Mouse (Mus musculus) erythroblast, adult 5-6 weeks (primary cell): ENCODE measurements around the gene Mrpl42. TPM values are rescaled to one million over a fixed set of nuclear protein-coding genes. Genes with fewer than 3 reads are reported as not detected.
A peak's percentile ranks its signal among the peaks of the same experiment; 100 is the strongest.
"Not testable (repeated sequence)": the region's sequence is repeated elsewhere in the genome, so short reads cannot be mapped to it uniquely, and the experiment has no call there.

Experiments
- ATAC-seq: replicated peaks from 2 replicates; pipeline ENCODE4 v1.8.0; 2016; ENCODE audit warnings: moderate number of reproducible peaks, mild to moderate bottlenecking, moderate TSS enrichment, inconsistent platforms; ENCODE audit not compliant: poor library complexity, low FRiP score, severe bottlenecking
- total RNA-seq, 2 experiments: library from RNA; stranded (forward) in 1 of 2; stranded (reverse) in 1 of 2; fragments of 150-400 nt in 1 of 2; fragments of 200-764, 138-1000 nt in 1 of 2; gene quantifications; 2 replicates each; pipeline versions ENCODE4 v1.2.3 to v1.2.4; 2015 to 2017; ENCODE audit warnings: low replicate concordance in 2 of 2

Gene Mrpl42
- total RNA-seq (2015; ENCODE audit: low replicate concordance) (29.2 and 61.9 TPM in 2 replicates), total RNA-seq (2017; ENCODE audit: low replicate concordance) (18.5 and 27.3 TPM in 2 replicates)

DNA sequence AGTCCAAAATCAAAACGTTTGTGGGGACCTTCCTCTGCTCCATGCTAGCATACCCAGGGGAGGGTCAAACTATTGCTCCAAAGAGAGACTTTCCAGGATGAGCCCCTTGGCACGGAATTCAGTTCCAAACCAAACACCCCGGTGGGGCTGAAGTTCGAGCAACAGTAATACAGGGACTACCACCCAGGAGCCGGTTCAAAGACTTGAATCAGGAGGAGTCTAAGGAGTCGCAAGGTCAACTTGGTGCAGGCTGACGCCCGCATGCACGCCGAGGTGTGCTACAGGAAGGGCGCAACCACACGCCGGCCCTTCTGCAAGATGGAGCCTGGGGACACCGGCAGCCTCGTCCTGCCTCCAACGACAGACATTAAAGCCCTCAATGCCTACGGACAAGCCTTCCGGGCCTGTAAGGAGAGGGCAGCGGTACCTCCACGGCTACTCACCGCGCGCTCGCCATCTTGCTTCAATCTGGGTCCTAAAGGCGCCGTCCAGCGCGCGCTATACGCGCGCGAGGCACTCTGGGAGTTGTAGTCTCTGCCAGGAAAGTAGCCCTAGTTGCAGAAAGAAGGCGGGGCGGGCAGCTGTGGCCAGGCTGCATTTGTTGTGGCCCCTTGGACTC lies at the start of gene Mrpl42:
TSS of gene Mrpl42 (minus strand) at position 478 of the 619 bp plus-strand sequence.
- ATAC-seq: peak; percentile 99

DNA sequence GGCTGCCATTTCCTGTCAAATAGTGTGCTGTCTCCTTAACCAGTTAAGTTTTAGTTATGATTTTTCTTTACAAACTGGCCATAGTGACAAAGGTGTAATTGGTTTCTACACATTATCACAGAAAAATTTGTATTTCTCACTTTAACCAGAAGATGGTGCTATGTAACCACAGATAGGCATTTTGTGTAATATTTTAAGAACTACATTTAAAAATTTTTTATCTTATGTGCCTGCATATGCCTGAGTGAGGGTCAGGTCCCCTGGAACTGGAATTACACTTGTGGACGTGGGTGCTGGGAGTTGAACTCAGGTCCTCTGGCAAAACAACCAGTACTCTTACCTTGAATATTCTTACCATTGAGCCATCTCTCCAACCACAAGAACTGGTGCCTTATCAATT lies 48.8 kb upstream of the Mrpl42 start:
- ATAC-seq: no peak

DNA sequence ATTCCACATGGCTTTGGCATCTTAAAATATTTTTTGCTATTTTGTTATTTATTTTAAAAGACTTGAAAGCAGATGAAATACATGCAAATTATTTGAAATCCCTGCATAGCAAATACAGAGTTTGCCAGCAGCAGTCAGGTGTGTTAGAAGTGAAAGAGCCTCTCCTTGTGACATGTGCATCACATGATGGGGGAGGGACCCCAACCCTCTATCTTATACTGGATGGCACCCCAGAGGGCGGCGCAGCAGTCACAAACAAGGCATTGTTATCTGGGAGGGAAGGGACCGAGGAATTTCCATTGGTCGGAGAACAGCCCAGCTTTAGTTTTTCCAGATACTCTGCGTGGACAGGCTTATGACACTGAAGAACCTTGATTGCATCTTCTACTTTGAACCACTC lies 47.3 kb upstream of the Mrpl42 start:
- ATAC-seq: not testable (repeated sequence)

DNA sequence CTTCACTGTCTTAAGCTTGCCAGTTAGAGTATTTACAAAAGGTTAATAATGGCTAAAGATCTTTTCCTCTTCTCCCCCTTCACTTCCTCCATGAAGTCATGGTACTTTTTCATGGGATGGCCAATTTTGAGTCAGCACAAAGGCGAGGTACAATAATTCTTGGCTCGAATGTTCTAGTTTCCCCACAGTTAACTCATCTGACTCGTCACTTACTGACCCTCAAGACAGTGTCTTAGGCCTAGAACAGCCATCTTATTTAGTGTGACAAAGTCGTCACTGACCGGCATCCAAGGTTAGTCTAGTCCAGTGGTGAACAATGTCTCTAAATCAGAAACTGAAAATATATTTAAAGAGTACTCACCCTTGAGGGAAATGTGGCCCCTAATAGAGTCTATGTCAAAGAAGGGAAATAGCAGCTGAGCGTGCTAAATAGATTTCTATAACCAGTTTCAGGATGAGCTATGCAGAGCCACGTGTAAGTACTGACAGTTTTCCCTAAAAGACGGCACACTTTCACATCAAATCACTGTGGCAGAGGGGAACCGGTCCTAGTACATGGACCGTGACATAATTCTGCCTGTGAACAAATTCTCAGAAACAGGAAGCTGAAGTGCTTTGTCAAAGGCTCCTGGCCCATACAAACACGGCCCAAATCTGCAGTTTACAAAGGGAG lies 46.5 kb upstream of the Mrpl42 start:
- no peak for ATAC-seq

DNA sequence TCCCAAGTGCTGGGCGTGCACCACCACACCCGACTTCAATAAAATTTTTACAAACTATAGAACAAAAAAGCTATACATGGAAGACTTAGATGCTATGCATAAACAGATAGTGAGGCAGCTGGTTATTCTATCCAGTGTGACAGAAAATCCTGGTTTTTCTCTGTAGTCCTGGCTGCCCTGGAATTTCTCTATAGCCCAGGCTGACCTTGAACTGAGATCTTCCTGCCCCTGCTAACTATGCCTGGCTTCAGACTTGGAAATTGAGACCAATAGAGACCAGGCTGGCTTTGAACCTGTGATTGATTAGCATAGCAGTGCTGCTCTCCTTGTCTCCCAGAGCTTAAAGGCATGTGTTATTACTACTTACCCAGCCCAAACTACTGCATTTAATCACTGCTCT lies 44.4 kb upstream of the Mrpl42 start:
- ATAC-seq: no peak

DNA sequence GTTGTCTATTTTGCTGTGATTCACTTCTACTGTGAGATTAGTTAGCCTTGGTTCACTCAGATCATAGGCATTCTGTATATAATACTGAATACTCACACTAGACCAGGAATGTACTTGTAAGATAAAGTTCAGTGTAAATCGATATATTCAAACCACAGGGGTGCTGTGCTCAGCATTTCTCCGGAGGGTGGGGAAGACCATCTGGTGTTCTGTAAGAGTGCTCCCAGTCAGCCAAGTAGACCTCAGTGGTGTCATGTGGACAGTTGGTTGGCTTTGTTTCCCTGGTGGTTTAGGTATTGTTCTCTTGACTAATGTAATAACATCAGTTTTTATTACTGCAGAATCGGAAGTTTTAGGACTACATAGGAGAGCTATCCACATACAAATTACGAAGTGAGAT lies 43.3 kb upstream of the Mrpl42 start:
- ATAC-seq: no peak

DNA sequence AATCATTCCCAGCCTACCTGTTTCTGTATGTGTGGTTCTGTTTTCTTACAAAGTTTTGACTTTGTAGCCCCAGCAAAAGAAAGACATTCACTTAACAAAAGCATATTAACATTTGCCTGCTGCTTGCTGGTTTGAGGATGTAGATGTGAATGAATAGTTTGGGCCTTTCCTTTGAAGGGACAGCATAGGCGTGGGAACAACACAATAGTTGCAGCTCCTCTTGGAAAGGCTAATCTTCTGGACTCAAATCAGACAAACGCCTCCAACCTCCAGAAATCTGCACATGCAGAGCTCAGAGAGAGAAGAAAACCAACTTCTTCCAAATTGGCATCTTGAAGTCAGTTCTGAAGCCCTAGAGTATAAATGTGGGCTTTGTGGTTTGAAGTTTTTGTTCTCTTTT lies 42.9 kb upstream of the Mrpl42 start:
- no peak for ATAC-seq

DNA sequence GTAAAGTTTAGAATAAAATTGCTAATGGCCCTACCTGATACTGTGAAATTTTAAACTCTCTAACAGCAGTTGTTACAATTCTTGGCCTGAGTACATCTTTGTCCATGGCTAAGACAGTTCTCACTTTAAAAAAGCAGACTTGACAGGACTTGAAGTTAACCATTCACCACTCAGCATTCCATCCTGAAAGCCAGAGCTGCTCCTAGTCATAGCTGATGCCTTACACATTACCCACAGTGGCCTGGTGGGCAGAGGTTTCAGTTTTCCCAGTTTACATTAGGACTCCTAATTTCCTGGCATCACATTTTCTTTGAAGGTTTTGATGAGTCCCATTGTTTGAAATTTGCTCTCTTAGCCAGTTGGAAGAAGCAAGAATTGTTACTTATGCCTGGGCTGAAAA lies 42.3 kb upstream of the Mrpl42 start:
- no peak for ATAC-seq

DNA sequence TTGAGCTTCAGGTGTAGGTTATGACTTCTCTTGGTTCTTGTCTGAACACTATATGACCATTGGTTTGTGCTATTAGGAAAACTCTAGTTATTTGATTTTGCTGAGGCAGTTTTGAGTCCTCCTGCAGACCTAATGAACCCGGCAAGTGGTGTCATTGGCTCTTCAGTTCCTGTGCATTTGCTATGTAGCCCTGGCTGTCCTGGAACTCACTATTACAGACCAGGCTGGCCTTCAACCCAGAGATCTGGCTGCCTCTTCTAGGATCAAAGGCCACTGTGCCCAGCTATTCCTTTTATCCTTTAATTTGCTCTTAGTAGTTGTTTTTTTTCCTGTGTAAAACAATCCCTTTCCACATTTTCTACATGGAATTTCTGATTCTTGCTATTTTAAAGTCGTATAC lies 41.6 kb upstream of the Mrpl42 start:
- ATAC-seq: no peak

DNA sequence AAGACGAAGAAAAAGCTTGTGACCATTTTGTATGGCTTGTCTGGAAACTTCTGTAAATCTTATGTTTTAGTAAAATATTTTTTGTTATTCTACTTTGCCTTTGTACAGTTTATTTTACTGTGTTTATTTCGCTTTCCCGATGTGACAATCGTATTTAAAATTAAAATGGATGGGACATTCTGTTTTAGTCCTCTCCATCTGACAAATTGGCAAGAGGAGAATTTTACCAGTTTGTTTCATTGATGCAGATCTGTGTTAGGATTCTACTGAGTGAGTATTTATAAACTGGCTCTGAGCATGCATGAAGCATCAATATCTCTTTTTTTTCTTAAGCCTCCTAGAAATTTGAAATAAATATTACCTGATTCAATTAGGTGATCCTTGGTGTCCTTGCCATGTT lies 41.2 kb upstream of the Mrpl42 start:
- ATAC-seq: no peak

DNA sequence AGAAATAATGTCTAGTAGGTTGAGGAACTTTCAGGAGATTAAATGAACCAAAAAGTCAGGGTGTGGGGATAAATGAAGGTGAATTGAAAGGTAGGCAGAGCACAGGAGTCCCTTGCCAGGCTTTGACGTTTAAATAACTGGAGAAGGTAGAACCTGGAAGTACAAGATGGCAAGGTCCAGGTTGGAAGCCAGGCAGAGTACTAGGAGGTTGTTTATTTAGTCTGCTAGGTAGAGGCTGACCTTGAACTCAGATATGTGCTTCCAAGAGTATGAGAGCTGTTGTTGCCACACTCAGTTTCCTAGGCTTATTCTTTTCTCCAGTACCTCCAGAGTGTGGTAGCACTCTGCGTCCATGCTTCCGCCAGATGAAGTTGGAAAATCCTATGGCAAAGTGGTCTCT lies 38.1 kb upstream of the Mrpl42 start:
- no peak for ATAC-seq

DNA sequence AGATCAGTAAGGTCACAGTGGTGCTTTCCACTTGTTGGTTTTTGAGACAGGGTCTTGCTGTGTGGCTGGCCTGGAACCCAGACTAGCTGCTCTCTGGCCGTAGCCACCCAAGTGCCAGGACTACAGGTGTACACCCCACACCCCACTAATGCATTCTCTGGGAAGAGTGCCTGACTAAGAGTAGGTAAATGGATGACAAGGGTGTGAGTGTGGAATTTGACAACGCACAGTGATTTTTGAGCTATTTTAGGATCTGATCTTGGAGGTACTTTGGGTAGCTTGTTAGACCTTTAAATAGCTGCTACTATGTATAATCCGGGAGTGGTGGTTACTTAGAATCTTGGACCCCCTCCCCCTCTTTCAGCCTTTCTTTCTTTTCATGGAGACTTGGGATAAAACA lies 37.5 kb upstream of the Mrpl42 start:
- ATAC-seq: no peak

DNA sequence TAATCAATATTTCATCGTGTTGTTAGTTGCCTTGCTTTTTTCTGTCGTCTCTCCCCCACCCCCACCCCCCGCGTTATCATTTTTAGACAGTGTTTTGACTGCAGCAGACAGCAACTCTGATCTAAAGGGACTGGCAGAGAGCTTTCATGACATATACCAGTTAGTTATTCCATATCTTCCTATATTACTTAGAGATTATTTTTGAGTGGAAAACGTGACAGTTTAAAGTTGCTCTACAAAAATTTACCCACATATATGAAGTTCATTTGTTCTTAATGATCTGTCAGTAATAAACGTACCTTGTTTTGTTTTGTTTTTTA lies 34.4 kb upstream of the Mrpl42 start:
- no peak for ATAC-seq

DNA sequence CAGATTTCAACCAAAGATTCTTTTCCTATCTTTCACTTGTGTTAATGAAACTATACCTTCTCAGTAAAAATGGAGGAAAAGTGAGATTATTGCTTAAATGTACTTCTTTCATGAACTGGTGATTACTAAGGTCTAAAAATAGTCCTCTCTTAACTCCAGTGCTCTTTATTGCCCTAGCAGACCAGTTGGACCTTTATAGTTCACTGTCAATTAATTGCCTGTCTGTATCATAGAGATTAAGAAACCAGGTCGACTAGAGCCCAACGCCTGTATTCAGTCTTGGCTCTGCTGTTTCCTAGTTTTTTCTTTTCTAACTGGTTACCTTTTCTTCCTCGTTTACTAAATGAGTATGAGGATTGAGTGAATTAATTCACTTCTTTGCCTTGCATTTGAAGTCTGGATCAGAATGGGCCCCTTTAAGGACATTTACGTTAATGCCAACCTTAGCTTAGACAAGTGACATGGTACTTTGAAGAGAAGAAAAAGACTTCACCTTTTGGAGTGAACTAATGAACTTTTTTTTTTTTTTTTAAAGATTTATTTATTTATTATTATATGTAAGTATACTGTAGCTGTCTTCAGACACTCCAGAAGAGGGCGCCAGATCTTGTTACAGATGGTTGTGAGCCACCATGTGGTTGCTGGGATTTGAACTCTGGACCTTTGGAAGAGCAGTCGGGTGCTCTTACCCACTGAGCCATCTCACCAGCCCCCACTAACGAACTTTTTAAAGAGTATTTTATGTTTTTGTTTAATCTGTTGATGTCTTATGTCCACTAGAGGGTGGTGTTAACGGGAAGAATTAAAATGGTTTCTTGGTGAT lies 33.9 kb upstream of the Mrpl42 start:
- no peak for ATAC-seq

DNA sequence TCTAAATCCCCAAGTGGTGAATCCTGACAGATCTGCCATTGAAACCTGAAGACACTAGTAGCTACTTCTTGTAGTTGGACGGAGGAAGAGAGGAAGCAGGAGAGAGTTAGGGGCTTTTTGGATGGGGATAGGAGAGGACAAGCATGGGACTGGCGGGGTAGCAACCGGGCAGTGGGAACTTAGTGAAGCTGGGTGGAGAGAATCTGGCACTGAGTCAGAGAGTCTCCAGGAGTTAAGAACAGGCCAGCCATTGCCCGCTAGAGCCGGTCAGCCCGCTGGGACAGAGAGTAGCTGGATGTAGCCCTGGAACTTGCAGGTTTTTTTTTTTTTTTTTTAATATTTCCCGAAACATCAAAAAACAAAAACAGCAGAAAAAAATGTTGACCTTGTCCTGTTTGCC lies 31.6 kb upstream of the Mrpl42 start:
- ATAC-seq: no peak

DNA sequence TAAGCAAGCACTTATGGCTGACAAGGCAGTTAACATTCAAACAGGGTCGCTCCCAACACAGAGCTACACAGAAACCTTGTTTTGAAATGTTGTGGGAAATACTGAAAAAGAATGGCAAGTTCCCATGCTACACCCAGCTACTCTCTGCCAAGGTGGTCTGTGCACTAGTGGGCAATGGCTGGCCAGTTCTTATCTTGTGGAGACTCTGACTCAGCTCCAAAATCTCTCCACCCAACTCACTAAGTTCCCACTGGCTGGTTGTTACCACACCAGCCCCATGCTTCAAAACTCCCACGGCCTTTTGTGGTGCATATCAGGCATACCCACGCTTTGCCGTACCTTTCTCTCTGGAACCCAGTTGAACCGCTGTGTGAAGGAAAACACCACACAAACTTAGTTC lies 31.2 kb upstream of the Mrpl42 start:
- ATAC-seq: no peak

DNA sequence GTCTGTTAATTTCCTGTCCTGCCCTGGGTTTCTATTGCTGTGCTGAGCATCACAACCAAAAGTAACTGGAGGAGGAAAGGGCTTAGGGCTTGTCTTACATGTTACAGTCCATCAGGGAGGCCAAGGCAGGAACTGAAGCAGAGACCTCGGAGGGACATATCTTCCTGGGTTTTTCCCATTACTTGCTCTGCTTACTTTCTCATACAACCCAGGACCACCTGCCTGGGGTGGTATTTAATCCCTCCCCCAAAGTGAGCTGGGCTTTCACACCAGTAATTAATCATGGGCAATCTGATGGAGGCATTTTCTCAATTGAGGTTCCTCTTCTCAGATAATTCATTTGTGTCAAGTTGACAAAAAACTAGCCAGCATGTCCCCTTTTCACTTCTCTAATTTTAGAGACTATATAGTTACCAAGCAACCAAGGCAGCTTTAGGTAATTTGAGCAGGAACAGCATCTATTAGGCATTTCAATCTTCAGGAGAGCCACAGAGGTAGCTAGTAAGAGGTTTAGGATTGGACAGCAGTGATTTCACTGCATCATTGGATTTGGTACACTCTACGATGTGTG lies 28.9 kb upstream of the Mrpl42 start:
- ATAC-seq: no peak

DNA sequence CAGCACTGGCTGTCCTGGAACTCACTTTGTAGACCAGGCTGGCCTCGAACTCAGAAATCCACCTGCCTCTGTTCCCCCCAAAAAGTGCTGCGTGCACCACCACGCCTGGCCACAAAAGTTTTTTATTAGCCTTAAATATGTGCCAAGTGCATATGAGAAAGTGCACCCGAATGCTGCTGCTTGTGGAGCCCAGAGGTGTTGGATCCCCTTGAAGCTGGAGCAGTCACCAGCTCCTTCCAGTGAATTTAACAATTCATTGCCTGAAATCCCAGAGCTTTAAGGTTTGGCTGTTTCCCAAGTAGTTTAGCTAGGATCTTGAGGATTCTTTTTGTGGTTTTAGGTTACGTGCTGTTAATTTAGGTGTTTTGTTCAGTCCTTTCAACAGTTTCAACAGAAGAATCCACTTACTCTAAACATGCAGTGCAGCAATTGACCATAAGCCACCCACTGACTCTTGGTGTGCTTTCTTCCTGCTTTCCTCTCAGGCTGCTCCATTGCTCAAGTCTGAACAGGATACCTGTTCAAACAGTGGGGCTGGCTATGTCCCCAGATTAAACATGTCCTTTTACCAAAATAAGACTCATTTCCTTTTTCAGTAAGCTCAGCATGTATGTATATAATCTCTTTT lies 24.9 kb upstream of the Mrpl42 start:
- no peak for ATAC-seq

DNA sequence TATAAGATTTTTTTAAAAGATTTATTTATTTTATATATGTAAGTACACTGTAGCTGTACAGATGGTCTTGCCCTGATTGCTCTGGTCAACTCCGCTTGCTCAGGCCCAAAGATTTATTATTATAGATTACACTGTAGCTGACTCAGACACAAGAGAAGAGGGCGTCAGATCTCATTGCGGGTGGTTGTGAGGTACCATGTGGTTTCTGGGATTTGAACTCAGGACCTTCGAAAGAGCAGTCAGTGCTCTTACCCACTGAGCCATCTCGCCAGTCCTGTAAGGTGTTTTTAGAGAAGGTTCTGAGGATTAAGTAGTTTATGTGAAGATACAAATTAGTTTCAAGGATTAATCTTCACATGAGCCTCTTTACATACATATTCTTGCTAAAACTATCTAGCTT lies 24.1 kb upstream of the Mrpl42 start:
- ATAC-seq: no peak

DNA sequence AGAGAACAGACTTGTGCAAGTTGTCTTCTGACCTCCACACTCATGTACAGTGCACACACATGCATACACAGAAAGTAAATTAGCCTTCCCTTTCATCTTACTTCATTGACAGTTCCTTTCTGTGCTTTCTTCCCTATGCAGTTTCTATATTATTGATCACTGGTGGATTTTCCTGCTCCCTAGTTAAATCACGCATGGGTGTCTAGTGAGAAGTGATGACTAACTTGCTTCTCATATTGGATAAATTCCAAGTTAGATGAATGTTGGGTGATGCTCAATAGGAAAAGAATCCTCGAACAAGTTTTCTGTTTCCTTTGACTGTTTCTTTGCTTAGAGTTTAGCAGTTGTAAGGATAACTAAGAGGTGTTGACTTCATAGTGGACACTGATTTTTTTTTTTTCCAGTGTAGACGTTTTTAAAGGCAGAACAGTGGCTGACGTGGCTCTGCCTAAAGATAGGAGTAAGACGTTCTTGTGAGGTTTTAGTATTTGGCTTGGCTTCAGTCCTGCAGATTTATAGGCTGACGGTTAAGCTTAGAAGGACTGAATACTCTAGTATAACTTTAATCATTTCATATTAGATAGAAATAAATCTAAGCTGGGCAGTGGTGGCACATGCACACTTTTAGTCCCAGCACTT lies 23.4 kb upstream of the Mrpl42 start:
- no peak for ATAC-seq
